Mouse (Mus musculus) T-helper 1 cell (primary cell): ENCODE measurements around the gene Pax3.

Experiments used
- in situ Hi-C: fragments of 300-600 bp; cut with MboI, MseI; formaldehyde crosslinking; loops from one replicate; pipeline ENCODE4 v1.15.1; 2025; ENCODE audit warnings: high pct_unique_total_duplicates

Gene Pax3

GRCm38 (mm10) chr1:78199221-78199620, 2.3 kb upstream of the Pax3 start:
- in situ Hi-C loops, result no loop called here

DNA sequence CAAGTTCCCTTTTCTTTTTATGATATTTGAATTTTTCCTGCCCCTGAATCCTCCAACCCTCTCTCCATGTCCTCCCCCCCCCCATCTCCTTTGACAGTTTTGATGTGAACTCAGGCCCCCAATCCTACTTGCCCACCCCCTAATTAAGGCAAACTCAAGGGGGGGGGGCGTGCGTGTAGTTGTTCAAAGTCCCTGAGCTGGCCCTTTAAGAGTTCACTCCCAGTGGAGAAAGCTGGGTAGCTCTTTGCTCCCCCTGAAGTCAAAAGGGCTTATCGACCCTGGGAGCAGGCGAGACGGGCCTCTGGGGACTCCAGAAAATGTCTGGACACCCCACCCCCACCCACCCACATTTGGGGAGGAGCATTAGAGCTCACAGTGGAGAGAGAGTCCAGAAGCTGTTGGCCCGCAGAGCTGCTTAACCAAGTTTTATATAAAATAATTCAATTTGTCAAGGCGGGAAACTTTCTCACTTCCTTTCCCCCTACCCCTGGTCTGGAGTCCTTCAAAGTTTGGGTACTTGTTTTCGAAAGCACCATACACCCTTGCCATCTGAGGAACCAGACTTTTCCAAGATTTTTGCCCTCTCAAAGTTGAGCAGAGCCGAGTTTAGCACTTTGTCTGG, 1.5 kb upstream of the Pax3 start:
- in situ Hi-C loops, result no loop called here

DNA sequence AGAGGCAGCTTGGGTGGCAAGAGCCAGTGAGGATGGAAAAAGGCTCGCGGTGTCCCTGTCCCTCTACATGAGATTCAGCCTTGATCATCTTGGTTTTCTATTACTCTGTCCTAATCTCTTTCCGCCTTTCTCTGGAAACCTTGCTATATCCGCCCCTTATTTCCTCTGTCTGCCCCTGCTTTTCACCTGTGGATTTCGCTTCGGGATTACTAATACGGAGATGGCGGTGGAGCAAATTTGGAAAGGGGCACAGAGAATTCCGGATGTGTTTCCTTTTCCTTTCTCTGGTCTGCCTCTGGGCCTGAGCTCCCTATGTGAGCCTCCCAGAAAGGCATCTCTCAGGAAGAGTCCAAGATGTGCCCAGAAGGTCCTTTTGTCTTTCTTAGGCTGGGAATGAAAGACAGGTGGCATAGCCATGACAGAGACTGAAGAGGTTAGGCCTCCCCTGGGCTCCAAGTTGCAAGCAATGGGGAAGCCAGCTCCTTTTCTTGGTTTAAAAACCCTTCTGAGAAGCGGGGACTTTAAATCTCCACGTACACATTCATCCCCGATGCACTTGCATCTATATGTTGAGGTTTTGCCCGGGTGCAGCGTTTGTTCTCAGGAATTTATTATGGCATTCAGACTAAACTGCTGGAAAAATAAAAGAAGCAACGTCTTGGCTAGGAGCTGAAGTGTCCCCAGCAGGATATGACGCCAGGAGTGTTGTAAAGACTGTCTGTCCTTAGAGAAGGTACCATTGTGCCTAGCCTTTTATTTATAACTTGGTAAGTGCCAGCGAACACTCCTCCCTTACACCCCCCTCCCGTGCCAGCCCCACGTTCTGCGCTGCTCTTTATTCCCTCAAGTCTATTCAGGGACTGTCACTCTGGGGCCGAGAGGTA, 659 bp upstream of the Pax3 start:
- in situ Hi-C loops, result no loop called here

DNA sequence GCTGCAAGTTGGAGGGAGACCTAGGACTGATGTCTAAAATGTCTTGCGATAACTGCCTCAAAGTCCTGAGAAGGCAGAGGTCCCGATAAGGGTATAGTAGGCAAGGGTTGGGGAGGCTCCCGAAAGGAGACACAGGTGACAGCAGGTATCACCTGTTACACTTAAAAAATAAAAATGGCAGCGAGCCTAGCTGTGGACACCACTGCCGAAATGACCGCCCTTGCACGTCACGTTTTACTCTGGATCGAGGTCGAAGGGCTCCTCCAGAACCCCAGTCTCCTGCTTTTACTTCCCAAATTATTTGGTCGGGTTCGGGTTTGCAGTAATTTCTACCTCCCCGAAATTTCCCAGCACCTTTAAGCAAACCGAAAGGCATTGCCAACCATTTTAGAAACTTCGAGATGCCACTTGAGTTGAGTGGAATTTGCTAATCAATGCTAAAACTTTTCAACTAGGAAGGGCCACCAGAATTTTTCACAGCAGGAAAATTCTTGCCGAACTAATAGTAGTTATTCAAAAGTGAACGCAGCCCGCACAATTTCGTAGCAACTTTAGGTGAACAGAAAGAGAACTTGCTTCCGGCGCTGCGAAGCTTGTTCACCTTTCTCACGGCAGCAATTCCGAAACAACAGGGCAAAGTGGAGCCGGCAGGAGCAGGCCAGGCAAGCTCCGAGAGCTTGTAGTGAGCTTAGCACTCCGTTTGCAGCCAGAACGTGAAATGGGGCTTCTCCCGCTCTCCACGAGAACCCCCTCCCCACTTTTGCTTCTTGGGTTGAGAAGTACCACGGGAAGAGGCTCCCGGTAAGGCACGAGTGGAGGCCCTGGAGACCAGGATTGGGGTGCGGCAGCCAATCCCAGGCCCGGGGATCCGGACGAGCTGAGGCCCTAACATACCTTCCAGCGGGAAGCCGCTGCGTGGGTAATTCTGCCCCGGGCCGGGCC, 892 bp downstream of the Pax3 start:
- in situ Hi-C loops, result no loop called here

- in situ Hi-C loops, result no loop called here
Measured at GRCm38 (mm10) chr1:78195145-78195544, 1.8 kb downstream of the Pax3 start.

- in situ Hi-C loops, result no loop called here
Measured at GRCm38 (mm10) chr1:78194381-78195047, 2.4 kb downstream of the Pax3 start.

DNA sequence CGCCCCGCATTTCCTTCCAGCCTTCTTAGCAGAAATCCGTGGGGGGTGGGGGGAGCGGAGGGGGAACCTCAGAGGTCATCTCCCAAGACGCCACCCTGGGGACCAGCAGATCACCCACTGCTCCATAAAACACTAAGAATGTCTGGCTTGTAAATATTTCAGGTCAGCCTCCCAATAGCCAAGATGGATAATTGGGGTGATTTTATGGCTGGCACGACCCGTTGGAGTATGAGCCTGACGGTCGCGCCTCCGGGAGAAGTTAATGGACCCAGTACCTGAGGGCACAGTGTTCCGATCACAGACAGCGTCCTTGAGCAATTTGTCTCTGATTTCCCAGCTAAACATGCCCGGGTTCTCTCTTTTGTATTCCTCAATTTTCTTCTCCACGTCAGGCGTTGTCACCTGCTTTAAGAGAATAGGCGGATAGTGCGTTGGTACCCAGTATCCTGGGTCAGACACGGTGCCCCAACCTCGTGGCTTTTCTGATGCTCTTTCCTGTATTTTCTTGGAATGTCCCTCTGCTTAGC, 3.4 kb downstream of the Pax3 start:
- in situ Hi-C loops, result no loop called here

DNA sequence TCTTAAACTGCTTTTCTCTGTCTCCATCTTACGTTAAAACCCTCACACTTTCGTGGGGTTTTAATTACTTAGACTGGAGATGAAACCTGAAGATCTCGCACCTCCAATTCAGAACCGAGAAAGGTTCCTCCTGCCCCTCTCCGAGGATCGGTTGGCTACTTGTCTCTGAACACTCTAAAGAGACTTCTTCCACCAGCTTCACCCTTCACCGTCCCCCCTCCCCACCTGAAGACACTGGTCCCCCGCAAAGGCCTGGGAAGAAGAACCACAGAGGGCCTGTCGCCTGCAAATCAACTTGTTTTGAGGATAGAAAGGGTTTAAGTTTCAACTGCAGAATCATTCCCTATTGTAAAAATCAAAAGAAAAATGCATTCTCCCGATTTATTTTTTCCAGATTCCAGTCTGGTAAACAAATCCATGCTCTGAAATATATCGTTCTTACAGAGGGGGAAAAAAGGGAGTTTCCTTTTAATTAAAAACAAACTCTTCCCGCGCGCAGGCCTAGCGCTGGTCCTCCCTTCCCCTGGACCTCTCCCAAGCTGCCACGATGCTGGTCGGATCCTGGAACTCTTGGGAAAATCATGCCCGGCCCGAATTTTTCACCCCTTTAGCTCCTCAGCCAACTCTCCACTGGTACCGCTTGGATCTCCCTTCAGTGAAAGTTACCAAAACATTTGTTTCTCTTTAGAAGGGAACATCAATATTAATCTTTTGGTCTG, 4.0 kb downstream of the Pax3 start:
- in situ Hi-C loops, result no loop called here

GRCm38 (mm10) chr1:78192217-78192735, 4.7 kb downstream of the Pax3 start:
- in situ Hi-C loops, result no loop called here

DNA sequence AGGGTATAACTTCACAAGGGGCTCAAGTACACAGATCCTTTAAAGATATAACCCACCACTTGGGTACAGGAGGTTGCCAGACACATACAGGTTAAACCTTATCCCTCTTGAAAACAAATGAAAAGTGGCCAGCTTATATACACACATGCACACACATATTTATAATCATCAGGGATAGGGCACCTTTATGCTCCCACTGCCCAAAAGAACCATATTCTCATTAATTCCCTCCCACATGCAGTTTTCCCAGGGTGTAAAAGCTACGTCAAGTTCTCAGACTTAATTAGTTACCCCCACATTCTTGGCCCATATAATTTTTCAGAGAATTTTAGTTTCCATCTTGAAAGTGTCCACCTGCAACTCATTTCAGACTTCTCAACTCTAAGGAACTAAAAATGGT, 5.2 kb downstream of the Pax3 start:
- in situ Hi-C loops, result no loop called here

GRCm38 (mm10) chr1:78191331-78191730, 5.6 kb downstream of the Pax3 start:
- in situ Hi-C loops, result no loop called here

DNA sequence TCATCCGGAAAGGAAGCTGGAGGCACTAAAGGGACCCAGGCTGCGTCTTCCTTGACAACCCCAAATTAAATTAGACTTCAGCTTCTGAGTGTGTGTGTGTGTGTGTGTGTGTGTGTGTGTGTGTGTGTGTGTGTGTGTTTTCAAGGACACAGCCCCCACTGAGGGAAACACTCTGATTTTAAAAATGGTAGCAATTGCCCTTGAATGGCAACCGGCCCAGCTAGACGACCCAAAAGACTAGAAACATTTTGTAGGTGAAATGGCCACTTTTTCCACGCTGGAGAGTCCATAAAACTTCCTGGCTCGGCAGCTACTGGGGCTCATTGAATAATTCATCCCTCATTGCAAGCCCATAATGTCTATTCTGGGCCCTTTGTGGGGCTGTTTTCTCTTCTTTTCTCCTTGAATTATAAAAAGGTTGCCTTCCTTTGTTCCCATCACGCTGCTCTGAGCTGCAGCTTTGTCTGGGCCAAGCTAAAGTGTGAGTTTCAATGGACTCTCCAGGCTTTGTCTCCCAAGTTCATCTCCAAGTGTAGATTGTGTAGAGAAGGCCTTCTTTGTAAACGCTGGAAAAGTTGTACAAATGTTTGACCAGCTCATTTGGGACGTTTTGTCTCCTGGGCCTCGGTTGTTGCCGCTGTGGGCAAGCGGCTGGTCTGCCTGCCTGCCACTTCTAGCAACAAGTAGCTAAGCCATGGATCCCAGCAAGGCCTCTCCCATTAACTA, 6.4 kb downstream of the Pax3 start:
- in situ Hi-C loops, result no loop called here

DNA sequence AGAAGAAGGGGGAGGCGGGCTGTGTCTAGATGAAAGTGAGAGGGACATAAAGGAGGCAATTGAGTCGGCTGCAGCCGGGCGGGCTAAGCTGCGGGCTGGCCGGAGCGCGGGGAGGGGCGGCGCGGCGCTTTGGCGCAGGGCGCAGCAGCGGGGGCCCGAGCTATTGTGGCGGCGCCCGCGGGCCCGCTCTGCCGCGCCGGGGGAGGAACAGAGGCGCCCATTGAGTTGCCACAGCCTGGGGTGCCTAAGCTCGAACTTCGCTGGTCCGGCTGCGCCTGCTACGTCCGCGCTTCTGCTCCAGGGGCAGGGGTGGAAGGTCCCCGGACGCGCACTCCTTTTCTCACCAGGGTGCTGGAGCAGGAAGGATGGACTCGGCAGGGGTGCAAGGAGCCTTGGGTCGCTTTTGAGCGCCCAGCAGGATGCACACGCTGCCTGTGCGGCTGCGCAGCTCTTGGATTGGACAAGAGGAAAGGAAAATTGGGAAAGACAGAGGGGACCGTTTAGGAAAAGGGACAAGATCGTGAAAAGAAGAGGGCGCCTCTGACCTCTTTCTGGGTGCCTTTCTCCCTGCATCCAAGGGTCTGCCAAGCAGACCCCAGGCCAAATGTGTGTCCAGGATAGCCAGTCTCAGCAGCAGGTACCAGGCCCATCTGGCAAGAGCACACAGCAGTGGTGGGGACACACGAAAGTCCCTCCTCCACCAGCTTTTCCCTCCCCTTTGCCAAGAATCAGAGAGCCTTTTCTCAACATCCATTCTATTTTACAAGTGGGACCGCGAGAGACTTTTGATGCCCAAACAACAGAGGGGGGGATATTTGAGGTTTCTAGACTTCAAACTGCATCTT, 7.2 kb downstream of the Pax3 start:
- in situ Hi-C loops, result no loop called here

DNA sequence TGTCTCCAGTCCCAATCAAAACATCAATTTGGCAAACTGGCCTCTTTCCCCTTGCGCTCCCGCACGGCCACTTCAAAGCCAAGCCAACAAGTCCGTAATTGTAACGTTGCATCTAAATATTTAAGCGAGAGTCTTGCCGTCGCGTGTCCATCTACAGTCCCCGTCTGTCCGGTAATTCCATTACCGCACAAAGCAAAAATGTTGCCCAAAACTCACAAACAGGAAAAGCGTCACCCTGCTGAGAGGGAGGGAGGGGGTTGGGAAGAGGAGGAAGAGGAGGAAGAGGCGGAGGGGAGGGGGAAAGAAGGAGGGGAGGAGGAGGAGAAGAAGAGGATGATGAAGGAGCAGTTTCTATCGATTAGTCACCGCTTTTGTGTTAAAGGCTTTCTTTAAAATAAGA, 7.9 kb downstream of the Pax3 start:
- in situ Hi-C loops, result no loop called here

GRCm38 (mm10) chr1:78188299-78188698, 8.6 kb downstream of the Pax3 start:
- in situ Hi-C loops, result no loop called here

DNA sequence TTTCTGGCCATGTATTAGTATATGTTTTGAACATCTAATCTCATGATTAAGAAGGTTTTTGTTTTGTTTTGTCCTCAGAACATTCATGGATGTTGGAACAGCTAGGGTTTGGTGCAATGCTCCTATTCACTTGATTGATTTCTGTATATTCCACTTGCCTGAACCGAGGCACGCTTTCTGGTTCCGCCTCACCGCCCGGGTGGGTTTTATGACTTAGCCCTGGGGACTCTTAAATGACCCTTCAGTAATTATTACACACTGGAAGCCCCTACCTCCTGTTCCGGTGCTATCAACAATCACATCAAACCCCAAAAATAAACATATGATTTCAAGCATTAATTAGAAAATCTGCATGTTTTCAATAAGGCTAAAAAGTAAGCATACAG, 9.2 kb downstream of the Pax3 start:
- in situ Hi-C loops, result no loop called here

- in situ Hi-C loops, result no loop called here
Measured at GRCm38 (mm10) chr1:78187122-78187787, 9.7 kb downstream of the Pax3 start.

DNA sequence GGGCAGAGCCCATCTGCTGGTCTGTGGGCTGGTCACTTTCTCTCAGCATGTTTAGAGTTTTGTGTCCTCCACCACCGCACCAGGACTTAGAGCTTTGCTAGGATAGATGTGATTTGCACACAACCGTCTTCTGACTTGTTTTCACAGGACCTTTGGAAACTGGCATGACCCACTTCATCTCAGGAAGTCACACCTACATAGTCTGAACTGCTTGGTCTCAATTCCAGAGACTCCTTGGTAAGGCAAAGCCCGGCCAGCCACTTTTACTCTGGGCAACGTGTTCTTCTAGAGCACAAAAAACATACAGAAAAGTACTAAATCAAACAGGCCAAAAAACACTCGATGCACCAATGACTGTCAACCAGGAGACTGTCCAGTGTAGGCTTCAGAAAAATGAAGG, 14.0 kb downstream of the Pax3 start:
- in situ Hi-C loops, result no loop called here
